Mouse (Mus musculus) splenic B cell, adult 2 months (primary cell): Measurements from ENCODE around the gene Gm49325.

Source experiments
- DNase-seq: peaks from one replicate; pipeline ENCODE4 v3.0.0-alpha.2; 2011; ENCODE audit warnings: low read depth, low spot score
- H3K27me3 ChIP-seq: 2 replicates; pipeline ENCODE4 v1.6.1; 2012; ENCODE audit warnings: mild to moderate bottlenecking, low read length, moderate library complexity, mixed read lengths; ENCODE audit not compliant: control insufficient read depth, poor library complexity, insufficient read depth, severe bottlenecking
- H3K36me3 ChIP-seq: 2 replicates; pipeline ENCODE4 v1.6.1; 2012; ENCODE audit warnings: mild to moderate bottlenecking, low read length, moderate library complexity, mixed read lengths; ENCODE audit not compliant: control insufficient read depth, poor library complexity, insufficient read depth, severe bottlenecking

Gm49325 gene

GRCm38 (mm10) chr10:77605908-77606826, at the start of gene Gm49325, which contains the start of gene Sumo3:
Gm49325 (plus strand) TSS chr10:77606197.
Sumo3 (plus strand) TSS chr10:77606097.
- DNase-seq: peak; percentile 98
- Histone ChIP-seq H3K27me3 (no peaks in the 10 kb centered on the region), H3K36me3 (no peaks in the 10 kb centered on the region)

- Histone ChIP-seq H3K36me3 (peaks cover 8% of the 10 kb centered on the region), H3K27me3 (no peaks in the 10 kb centered on the region)
- DNase-seq: no peak
Measured at GRCm38 (mm10) chr10:77556631-77557030, 49.4 kb upstream of the Gm49325 start.

GRCm38 (mm10) chr10:77557641-77558040, 48.4 kb upstream of the Gm49325 start:
- DNase-seq: peak; percentile 34
- Histone ChIP-seq H3K36me3 (peaks cover 8% of the 10 kb centered on the region), H3K27me3 (no peaks in the 10 kb centered on the region)

- no peaks in the 10 kb centered on the region for H3K27me3 ChIP-seq
- H3K36me3 ChIP-seq: peaks cover 8% of the 10 kb centered on the region
- DNase-seq: no peak
Measured at GRCm38 (mm10) chr10:77560090-77560489, 45.9 kb upstream of the Gm49325 start.

DNA sequence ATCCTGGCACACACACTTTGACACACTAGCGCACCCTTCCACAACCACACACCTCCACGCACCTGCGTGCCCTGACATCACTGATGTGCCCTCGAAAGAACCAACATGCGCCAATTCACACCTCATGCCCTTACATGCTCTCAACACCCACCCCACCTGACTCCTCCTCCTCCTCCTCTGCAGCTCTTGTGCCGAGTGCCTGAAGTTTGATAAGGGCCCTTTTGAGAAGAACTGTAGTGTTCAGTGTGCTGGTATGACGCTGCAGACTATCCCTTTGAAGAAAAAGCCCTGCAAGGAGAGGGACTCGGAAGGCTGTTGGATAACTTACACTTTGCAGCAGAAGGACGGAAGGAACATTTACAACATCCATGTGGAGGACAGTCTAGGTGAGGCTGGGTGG, 45.2 kb upstream of the Gm49325 start:
- no peak for DNase-seq
- Histone ChIP-seq H3K36me3 (peaks cover 7% of the 10 kb centered on the region), H3K27me3 (no peaks in the 10 kb centered on the region)

DNA sequence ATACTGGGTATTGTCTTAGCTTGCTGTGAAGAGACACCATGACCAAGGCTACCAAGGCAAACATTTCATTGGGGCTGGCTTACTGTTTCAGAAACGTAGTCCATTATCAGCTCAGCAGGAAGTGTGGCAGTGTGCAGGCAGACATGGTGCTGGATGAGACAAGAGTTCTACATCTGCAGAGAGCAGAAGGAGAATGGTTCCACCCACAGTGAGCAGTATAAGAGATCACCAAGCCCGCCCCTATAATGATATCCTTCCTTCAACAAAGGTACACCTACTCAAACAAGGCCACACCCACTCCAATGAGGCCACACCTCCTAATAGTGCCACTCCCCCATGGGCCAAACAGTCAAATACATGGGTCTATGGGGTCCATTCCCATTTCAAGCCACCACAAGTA, 44.5 kb upstream of the Gm49325 start:
- no peak for DNase-seq
- peaks cover 7% of the 10 kb centered on the region for H3K36me3 ChIP-seq
- no peaks in the 10 kb centered on the region for H3K27me3 ChIP-seq

DNA sequence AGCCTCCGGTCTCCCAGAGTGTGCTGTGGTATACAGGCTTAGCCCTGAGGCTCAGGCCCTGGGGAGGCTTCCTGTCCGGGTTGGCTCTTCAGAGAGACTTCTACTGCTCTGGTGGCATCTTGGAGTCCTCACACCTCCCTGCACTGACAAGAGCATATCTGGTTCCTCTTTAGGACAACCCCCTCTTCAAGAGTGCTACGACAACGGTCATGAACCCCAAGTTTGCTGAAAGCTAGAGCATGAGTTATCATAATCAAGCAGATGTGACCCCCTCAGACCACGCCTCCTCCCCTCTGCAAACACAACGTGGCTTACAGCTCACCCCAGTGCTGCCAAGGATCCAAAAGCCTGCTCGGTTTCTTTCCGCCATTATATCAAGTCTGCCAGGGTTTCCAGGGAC, 41.0 kb upstream of the Gm49325 start:
- Histone ChIP-seq H3K27me3 (no peaks in the 10 kb centered on the region), H3K36me3 (no peaks in the 10 kb centered on the region; the same call in none of the 2 replicates)
- no peak for DNase-seq

GRCm38 (mm10) chr10:77566651-77567050, 39.3 kb upstream of the Gm49325 start:
- Histone ChIP-seq H3K27me3 (no peaks in the 10 kb centered on the region), H3K36me3 (no peaks in the 10 kb centered on the region; the same call in none of the 2 replicates)
- DNase-seq: peak; percentile 90

GRCm38 (mm10) chr10:77569481-77569880, 36.5 kb upstream of the Gm49325 start:
- no peak for DNase-seq
- Histone ChIP-seq H3K36me3 (no peaks in the 10 kb centered on the region; the same call in none of the 2 replicates), H3K27me3 (no peaks in the 10 kb centered on the region)

- no peak for DNase-seq
- H3K36me3 ChIP-seq: no peaks in the 10 kb centered on the region; the same call in 1 of the 2 replicates
- H3K27me3 ChIP-seq: no peaks in the 10 kb centered on the region
Measured at GRCm38 (mm10) chr10:77569973-77570658, 35.9 kb upstream of the Gm49325 start.

DNA sequence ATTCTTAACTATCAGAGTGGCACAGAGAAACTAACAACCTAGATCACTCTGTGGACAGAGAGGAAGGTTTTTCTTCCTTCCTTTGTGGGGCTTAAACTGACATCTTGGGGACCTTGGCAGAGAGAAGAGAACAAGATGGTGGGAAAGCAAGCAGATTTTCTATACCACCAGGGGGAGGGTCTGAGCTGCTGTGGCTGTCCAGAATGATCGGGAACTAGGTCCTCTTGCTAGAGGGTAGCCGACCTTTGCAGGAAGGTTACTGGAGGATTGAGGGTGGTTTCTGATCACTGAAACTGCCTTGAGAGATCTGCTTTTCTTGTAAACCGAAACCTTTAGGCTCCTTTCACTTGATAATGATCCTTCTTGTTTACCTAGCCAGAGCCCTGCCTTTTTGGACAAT, 33.8 kb upstream of the Gm49325 start:
- DNase-seq: peak; percentile 41
- H3K36me3 ChIP-seq: no peaks in the 10 kb centered on the region
- no peaks in the 10 kb centered on the region for H3K27me3 ChIP-seq

DNA sequence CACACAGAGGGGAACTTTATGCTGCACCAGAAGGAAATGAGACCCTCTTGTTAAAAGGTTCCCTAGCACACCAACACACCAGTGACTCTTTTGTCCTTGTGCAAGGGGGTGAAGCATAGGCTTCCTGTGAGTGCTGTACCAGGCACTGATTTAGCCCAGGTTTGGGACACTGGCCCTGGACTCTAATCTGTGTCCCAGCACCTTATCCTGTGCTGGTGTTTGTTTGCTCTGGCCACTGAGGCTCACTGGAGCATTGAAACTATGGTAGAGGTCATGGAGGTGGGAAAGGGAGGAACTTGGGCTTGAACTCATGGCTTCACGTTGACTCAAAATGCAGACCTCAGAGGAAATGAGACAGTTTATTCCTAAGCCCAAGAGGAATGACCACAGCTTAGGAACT, 32.8 kb upstream of the Gm49325 start:
- Histone ChIP-seq H3K27me3 (no peaks in the 10 kb centered on the region), H3K36me3 (no peaks in the 10 kb centered on the region)
- no peak for DNase-seq

GRCm38 (mm10) chr10:77580027-77580920, 25.7 kb upstream of the Gm49325 start:
- H3K27me3 ChIP-seq: no peaks in the 10 kb centered on the region
- no peaks in the 10 kb centered on the region for H3K36me3 ChIP-seq
- DNase-seq: no peak

DNA sequence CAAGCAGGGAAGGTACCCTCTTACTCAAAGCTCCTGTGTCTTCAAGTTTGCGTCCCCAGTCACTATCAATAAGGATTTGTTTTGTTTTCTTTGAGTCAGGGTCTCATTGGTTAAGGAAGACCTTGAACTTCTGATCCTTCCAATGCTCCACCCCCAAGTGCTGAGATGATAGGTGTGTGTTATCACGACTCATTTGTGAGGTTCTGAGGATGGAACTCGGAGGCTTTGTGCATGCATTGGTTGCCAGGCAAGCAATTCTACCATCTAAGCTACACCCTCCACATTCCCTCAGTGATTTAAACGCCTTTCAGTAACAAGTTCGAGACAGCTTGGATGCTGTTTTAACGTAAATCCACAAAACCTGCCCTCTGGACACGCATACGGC, 25.0 kb upstream of the Gm49325 start:
- no peak for DNase-seq
- Histone ChIP-seq H3K36me3 (no peaks in the 10 kb centered on the region), H3K27me3 (no peaks in the 10 kb centered on the region)
